Mouse (Mus musculus) heart, adult 2 months (tissue): ENCODE data around the gene Scnn1a. TPM values are rescaled to one million over a fixed set of nuclear protein-coding genes. Genes with fewer than 3 reads are reported as not detected.

ENCODE experiments used
- DNase-seq, 2 experiments: peaks; one replicate each; pipeline ENCODE4 v3.0.0; 2021
- H3K27ac ChIP-seq: fragments of 200-600 bp; 2 replicates; pipeline ENCODE4 v1.8.1; 2022
- H3K27me3 ChIP-seq: fragments of 200-500 bp; 2 replicates; pipeline ENCODE4 v1.6.1; 2012; ENCODE audit warnings: mild to moderate bottlenecking, low read length, inconsistent platforms, mixed read lengths; ENCODE audit not compliant: control insufficient read depth, insufficient read depth
- H3K36me3 ChIP-seq: fragments of 200-500 bp; 2 replicates; pipeline ENCODE4 v1.6.1; 2012; ENCODE audit warnings: low read length, inconsistent platforms; ENCODE audit not compliant: control insufficient read depth, insufficient read depth
- H3K4me1 ChIP-seq: fragments of 200-500 bp; 2 replicates; pipeline ENCODE4 v1.6.1; 2011; ENCODE audit warnings: low read length; ENCODE audit not compliant: control insufficient read depth, insufficient read depth
- H3K4me3 ChIP-seq: fragments of 200-600 bp; 2 replicates; pipeline ENCODE4 v1.8.1; 2022
- H3K79me2 ChIP-seq: fragments of 200-500 bp; replicated peaks from 2 replicates; pipeline ENCODE4 v1.6.1; 2012; ENCODE audit warnings: mild to moderate bottlenecking, inconsistent platforms, low read length, moderate library complexity, mixed read lengths; ENCODE audit not compliant: control insufficient read depth, insufficient read depth
- H3K9ac ChIP-seq: fragments of 200-500 bp; 2 replicates; pipeline ENCODE4 v1.6.1; 2012; ENCODE audit warnings: low read depth, mild to moderate bottlenecking, control low read depth, inconsistent platforms, low read length, mixed read lengths
- CTCF ChIP-seq: fragments of 200-600 bp; IDR thresholded peaks from 2 replicates; pipeline ENCODE4 v1.8.1; 2022; ENCODE audit warnings: antibody characterized with exemption, mild to moderate bottlenecking, moderate library complexity
- EP300 ChIP-seq: fragments of 200-500 bp; IDR thresholded peaks from 2 replicates; pipeline ENCODE4 v1.6.1; 2011; ENCODE audit warnings: low read depth, low read length, control low read depth; ENCODE audit not compliant: insufficient read depth
- POLR2A ChIP-seq: fragments of 200-500 bp; IDR thresholded peaks from 2 replicates; pipeline ENCODE4 v1.6.1; 2011; ENCODE audit warnings: mild to moderate bottlenecking, low read depth, low read length, control low read depth; ENCODE audit not compliant: insufficient read depth
- WGBS: fragments of 180-500 bp; shearing (Covaris S2); methylation state at CpG from one replicate; pipeline ENCODE4 v1.1.7; 2018; 5-methylcytosine and 5-hydroxymethylcytosine counted together
- intact Hi-C: fragments of 180-260 bp; cut with DNase I; formaldehyde crosslinking; loops from one replicate; pipeline ENCODE4 v1.15.1; 2025
- polyA plus RNA-seq: library from polyadenylated mRNA; depleted of rRNA; stranded (reverse); fragments of >200 nt; gene quantifications from 2 replicates; pipeline ENCODE4 v1.2.3, GENCODE M21; 2012
- total RNA-seq, 2 experiments: library from RNA; stranded (reverse); gene quantifications; 2 replicates each; pipeline ENCODE4 v1.2.3; 2021

Gene Scnn1a
- total and polyA plus RNA-seq, 3 experiments, result 0.37 to 3.1 (median 0.75) TPM

GRCm38 (mm10) chr6:125305465-125305864, 15.0 kb upstream of the Scnn1a start:
- Histone ChIP-seq H3K79me2 (no peaks in the 10 kb centered on the region), H3K4me3 (no peak overlapping the region), H3K27ac (no peak overlapping the region), H3K36me3 (no peaks in the 10 kb centered on the region), H3K27me3 (no peaks in the 10 kb centered on the region), H3K9ac (no peak overlapping the region), H3K4me1 (peaks cover 2% of the 10 kb centered on the region; the same call in 1 of the 2 replicates)
- WGBS, result 70% methylated on average over 6 of the region's 6 CpGs
- DNase-seq, result no peak
- intact Hi-C loops, result no loop called here
- TF ChIP-seq POLR2A, result no peak
- no peak for TF ChIP-seq EP300
- no peak for TF ChIP-seq CTCF

DNA sequence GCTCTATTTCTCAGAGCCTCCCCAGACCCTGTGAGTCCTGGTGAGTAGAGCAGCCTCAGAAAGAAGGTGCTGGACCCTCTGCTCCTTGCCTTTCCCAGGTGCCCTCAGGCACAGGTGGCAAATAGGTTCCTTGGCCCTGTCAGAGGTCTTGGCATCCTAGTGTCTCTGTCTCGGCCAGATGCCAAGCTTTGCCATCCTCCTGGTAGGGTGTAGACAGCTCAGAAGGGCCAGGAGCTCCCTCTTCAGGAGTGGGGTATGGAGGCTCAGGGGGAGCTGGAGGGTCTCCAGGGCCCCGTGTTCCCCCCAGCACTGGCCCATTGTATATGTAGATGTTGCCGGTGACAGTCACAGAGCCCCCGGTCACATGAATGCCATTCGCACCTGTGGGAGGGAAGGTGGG, 13.4 kb upstream of the Scnn1a start:
- peaks cover 2% of the 10 kb centered on the region; the same call in 1 of the 2 replicates for H3K4me1 ChIP-seq
- no peaks in the 10 kb centered on the region for H3K27me3 ChIP-seq
- no peak for DNase-seq
- no peak overlapping the region for H3K9ac ChIP-seq
- H3K36me3 ChIP-seq, result peaks cover 8% of the 10 kb centered on the region
- 94% methylated on average over 5 of the region's 5 CpGs for WGBS
- intact Hi-C loops, result no loop called here
- no peak overlapping the region for H3K27ac ChIP-seq
- no peak for TF ChIP-seq EP300
- H3K4me3 ChIP-seq, result no peak overlapping the region
- no peaks in the 10 kb centered on the region for H3K79me2 ChIP-seq

- H3K4me3 ChIP-seq, result no peak overlapping the region
- no peaks in the 10 kb centered on the region for H3K79me2 ChIP-seq
- peaks cover 8% of the 10 kb centered on the region for H3K36me3 ChIP-seq
- H3K27ac ChIP-seq, result no peak overlapping the region
- peaks cover 5% of the 10 kb centered on the region; the same call in 1 of the 2 replicates for H3K4me1 ChIP-seq
- no peaks in the 10 kb centered on the region for H3K27me3 ChIP-seq
- no peak for DNase-seq
- WGBS, result 68% methylated on average over 13 of the region's 13 CpGs
- no peak for TF ChIP-seq CTCF
- TF ChIP-seq EP300, result no peak
- TF ChIP-seq POLR2A, result no peak
- no peak overlapping the region for H3K9ac ChIP-seq
- intact Hi-C loops, result no loop called here
These were observed 11.5 kb upstream of the Scnn1a start for GRCm38 (mm10) chr6:125308921-125309320.

DNA sequence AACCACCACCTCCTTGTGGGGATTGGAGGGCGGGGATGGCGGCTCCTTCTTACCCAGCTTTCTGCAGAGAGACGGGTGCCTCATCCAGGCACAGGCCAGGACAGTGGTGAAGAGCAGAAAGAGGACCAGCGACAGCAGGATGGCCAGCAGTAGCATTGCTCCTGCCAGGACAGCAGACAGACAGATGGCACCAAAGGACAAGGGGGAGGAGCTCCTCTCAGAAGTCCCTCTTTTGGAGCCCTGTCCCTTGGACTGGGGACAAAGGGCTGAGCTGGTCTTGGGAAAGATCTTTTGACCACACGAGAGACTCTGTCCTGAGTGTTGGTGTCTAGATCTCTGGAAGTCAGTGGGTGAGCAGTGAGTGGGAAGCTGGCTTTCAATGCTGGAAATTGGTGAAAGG, 11.1 kb upstream of the Scnn1a start:
- Histone ChIP-seq H3K27ac (no peak overlapping the region), H3K27me3 (no peaks in the 10 kb centered on the region), H3K9ac (no peak overlapping the region), H3K4me3 (no peak overlapping the region), H3K4me1 (peaks cover 8% of the 10 kb centered on the region), H3K79me2 (no peaks in the 10 kb centered on the region), H3K36me3 (peaks cover 8% of the 10 kb centered on the region)
- intact Hi-C loops, result no loop called here
- TF ChIP-seq EP300 (no peak), POLR2A (no peak), CTCF (no peak)
- DNase-seq, result peak in 1 of 2 experiments; percentile 17
- 89% methylated on average over 5 of the region's 5 CpGs for WGBS

DNA sequence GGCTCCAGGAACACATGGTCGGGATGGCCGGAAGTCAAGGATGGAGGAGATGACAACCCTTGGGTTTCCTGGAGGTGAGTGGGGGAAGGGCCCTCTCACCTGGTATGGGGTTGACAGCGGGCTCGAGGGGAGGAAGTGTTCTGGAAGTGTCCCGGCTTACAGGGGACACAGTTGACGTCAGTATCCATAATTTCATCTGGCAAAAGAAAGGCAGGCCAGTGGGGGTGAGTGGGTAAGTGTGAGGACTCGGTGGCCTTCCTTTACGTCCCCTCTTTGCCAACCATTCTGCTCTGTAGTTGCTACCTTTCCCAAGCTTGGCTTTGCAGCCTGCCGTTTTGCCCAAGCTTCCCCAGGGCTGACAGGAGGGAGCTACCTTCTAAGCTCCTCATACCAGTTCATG, 8.3 kb upstream of the Scnn1a start:
- Histone ChIP-seq H3K36me3 (peaks cover 8% of the 10 kb centered on the region), H3K79me2 (no peaks in the 10 kb centered on the region), H3K27ac (peak overlapping the region; percentile 95; the same call in 1 of the 2 replicates), H3K9ac (peak overlapping the region; percentile 7; the same call in 1 of the 2 replicates), H3K4me3 (peak overlapping the region; percentile 88), H3K27me3 (no peaks in the 10 kb centered on the region), H3K4me1 (peaks cover 9% of the 10 kb centered on the region)
- no peak for DNase-seq
- intact Hi-C loops, result no loop called here
- TF ChIP-seq CTCF, result no peak
- TF ChIP-seq EP300, result no peak
- no peak for TF ChIP-seq POLR2A
- 44% methylated on average over 9 of the region's 9 CpGs for WGBS

DNA sequence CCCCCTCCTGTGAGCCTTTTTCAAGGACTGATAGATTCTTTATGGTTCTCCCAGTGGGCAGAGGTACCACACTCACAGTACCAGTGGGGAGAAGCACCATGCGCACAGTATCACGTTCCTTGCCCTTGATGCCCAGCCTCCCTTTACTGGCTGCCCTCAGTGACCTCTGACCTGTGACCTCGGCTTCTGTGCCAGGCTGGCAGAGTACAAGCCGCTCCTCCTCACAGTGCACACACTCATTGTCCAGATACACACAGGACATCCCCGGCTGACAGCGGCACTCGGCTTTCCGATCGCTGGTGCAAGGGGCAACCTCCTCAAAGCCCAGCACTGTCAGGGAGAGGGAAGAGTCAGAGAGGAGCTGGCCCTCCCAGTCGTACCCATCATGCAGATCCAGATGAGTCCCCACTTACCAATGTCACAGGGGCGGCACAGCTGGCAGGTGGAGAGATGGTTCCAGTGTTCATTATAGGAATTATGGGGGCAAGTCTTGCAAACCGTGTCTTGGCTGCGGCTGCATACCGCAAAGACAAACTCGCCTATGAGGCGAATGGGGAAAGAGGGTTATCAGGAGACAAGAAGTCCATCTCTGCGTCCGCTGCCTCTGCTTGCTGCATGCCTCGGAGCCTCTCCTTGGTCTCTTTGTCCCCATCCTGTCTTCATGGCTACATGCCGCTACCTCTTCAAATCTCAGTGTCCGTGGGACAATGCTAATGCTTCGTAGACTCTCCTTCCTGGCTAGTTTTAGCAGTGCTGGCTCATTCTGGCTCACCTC, 7.7 kb upstream of the Scnn1a start:
- DNase-seq, result peak in 1 of 2 experiments; percentile 31
- intact Hi-C loops, result loop anchor here (1.0 kb wide), 2 partner anchors 37 to 42 kb away; no protein-coding TSS in a partner anchor
- H3K79me2 ChIP-seq, result no peaks in the 10 kb centered on the region
- H3K9ac ChIP-seq, result peak overlapping the region; percentile 87
- H3K4me3 ChIP-seq, result peak overlapping the region; percentile 88
- H3K36me3 ChIP-seq, result peaks cover 8% of the 10 kb centered on the region
- H3K27me3 ChIP-seq, result no peaks in the 10 kb centered on the region
- H3K4me1 ChIP-seq, result peaks cover 9% of the 10 kb centered on the region
- H3K27ac ChIP-seq, result peak overlapping the region; percentile 95
- 27% methylated on average over 22 of the region's 22 CpGs for WGBS
- TF ChIP-seq CTCF, result no peak
- no peak for TF ChIP-seq EP300
- no peak for TF ChIP-seq POLR2A
